Mouse (Mus musculus) MEL (cell line): ENCODE results near the gene Syt1.

Experiments
- CHD1 ChIP-seq: IDR thresholded peaks from 2 replicates; pipeline ENCODE4 v1.6.1; 2012; ENCODE audit warnings: low read depth, mild to moderate bottlenecking, inconsistent platforms, low read length, improper control_type of control experiment
- EP300 ChIP-seq, 2 experiments: IDR thresholded peaks; 2 replicates each; pipeline ENCODE4 v1.6.1; 2011; ENCODE audit warnings: improper control_type of control experiment in 2 of 2, low read length in 2 of 2, low read depth in 1 of 2, mild to moderate bottlenecking in 1 of 2
- USF1 ChIP-seq: IDR thresholded peaks from 2 replicates; pipeline ENCODE4 v1.6.1; 2014; ENCODE audit warnings: low read depth, mild to moderate bottlenecking, inconsistent platforms, low read length, improper control_type of control experiment, moderate library complexity
- ZNF384 ChIP-seq: IDR thresholded peaks from 2 replicates; pipeline ENCODE4 v1.6.1; 2012; ENCODE audit warnings: low read depth, mild to moderate bottlenecking, inconsistent platforms, low read length, improper control_type of control experiment

DNA sequence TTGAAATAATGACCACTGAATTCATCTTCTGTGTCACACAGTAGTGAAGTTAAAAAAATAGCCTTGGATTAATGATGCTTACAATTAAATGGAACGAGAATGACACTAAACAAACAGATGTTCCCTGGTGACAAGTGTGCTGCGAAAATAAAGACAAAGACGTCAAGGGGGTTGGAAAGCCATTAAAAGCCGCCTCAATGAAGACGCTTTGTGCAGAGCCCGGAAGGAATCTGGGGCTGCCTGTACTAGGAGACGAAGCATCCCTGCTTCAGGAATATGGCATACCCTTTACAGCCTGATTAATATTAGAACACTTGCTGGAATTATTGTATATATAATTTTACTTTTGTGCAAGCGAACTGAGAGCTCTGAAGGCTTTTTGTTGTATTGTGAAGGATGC is 234.0 kb downstream of the Syt1 start:
- TF ChIP-seq USF1: no peak
- no peak for TF ChIP-seq EP300 (IDR thresholded peaks at IDR 0.05; ENCODE audit: low read depth in 1 of 2, low read length in 2 of 2)
- TF ChIP-seq CHD1: no peak
- TF ChIP-seq ZNF384: no peak
